Mouse (Mus musculus) heart, adult 9 months (tissue): ENCODE data around the gene Vmn2r56.
A peak's percentile ranks its signal among the peaks of the same experiment; 100 is the strongest.
"Not testable (repeated sequence)": the region's sequence is repeated elsewhere in the genome, so short reads cannot be mapped to it uniquely, and the experiment has no call there.

ENCODE experiments used
- DNase-seq, 2 experiments: peaks; one replicate each; pipeline ENCODE4 v3.0.0; 2022; ENCODE audit warnings: low spot score in 2 of 2

Gene Vmn2r56

DNA sequence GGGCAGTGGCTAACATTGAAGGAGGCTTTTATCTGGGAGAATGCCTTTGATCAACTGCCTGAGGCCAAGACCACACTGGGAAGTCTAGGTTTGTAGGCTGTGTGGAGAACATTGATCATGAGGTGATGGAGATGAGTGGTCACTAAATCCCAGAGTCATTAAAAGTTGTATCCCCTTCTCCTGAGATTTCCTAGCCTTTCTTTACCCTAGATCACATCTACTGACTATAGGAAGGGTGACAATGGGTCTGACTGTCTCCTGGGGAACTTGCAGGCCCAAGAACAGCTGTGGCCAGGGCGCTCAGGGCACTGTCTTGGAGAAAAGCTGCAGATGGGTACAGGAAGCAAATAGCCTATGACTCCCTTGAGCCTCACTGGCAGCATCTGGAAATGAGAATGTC lies at the start of gene Vmn2r56:
Vmn2r56 (minus strand) TSS at position 101 of the 400 bp plus-strand sequence.
- DNase-seq, result no peak

DNA sequence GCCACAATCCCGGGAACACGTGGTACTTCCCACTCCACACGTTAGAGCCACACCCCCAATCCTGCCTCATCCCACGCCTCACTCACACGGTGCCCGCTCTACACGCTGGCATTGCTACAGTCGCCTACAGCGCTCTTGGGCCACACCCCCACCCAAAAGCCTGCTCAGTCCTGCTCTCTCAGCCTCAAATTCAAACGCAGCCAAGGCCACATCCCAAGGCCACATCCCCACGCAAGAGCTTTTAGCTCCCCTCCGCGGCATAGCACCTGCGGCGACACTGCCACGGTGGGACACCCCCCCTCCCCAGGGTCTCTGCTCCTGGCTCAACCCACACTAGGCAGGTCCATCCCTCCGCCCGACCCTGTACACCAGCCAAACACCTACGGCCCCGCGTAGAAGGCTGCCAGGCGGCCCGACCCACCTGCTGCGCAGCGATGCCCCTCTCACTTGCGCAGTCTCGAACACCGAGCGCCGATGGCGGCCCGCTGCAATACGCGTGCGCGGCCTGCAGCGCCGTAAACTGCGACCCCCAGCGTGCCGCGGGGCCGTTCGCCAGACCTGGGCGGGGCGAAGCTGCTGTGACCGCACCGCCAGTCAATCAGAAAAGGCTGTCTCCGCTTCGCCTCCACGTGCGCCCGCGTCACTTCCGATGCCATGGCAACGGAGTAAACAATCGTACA lies 45.5 kb upstream of the Vmn2r56 start:
- DNase-seq, result peak; percentile 48 to 58

DNA sequence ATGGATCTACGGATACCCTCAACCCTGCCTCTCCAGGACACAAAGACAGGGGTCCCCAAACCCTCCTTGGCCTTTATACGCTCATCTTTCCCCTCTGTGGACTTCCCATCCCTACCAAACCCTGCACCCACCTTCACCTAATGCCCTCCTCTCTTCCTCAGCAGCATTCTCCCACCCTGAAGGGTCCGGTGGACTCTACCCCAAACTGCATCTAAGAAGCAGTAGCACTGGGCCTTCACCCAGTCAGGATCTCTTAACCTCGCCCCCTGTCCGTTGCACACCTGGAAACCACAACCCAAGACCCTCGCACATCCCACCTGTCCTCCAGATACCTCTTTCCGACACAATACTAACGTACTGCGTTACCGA lies 45.0 kb upstream of the Vmn2r56 start:
- DNase-seq, result no peak

DNA sequence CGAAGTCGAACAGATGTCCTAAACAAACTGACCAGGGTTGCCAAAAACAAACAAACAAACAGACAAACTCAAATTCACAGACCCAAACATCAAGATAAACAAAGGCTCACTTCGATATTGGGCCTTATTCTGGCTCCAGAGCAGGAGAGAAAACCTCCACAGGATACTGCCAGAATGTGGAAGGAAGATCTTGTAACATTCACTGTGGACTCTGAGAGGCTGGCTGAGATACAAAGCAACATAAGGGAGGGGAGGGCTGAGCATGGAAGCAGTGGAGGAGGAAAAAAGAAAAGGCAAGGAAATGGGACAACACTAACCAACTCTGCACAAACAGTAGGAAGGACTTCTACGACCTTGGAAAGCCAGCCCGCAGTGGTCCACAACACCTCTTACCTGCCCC lies 44.3 kb upstream of the Vmn2r56 start:
- no peak for DNase-seq

- peak; percentile 29 to 53 for DNase-seq
Measured at GRCm38 (mm10) chr7:12774606-12775005, 39.8 kb upstream of the Vmn2r56 start.

DNA sequence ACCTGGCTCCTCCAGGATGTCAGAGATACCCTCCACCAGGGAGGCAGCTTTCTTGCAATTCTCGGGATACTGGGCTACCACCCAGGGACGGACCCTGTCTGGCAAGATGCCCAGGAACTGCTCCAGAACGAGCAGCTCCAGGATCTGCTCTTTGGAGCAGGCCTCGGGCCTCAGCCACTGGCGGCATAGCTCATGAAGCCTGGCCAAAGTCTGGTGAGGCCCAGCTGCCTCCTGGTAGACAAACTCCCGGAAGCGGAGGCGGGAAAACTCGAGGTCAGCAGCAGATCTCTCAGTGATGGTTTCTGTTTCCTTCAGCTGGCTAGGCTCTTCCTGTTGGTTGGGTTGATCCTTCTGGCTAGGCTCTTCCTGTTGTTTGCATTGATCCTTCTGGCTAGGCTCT lies 39.3 kb upstream of the Vmn2r56 start:
- DNase-seq, result no peak

DNA sequence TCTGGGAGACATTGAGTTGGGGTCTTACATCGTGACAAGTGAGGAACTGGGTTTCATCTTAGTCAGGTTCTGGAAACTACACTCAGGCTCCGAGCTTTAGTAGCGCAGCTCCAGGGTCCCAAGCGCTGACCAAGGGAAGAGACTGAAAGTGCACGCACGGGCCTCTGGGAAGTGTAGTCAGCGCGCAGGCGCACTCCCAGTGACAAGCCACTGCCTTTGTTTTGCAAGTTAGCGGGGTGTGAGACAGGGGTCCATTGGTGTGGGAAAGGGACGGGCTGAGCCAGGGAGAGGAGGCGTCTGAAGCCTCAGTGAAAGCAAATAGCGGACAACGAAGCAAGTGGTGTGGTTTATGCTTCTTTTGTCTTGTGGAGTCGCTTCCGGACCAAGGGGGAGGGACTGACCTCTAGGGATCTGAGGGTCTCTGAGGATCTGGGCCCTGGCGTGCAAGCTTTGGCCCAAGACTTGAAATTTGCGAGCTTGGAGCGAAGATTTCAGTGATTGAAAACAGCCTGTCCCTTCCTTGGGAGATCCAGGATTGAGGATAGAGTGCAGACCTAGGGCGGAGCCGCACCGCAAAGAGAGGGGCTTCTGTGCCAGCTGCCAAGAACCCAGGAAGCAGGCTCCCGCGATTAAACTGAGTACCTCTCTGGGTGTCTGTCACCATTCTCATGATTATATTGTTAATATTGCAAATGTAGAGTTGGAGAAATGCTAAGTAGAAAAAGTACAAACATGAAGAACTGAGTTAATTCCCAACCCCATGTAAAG lies 14.8 kb upstream of the Vmn2r56 start:
- no peak for DNase-seq

GRCm38 (mm10) chr7:12684903-12685302 lies 49.9 kb downstream of the Vmn2r56 start, which contains the start of gene Vmn2r55:
TSS of gene Vmn2r55 (minus strand) at chr7:12685003.
- not testable (repeated sequence) for DNase-seq

DNA sequence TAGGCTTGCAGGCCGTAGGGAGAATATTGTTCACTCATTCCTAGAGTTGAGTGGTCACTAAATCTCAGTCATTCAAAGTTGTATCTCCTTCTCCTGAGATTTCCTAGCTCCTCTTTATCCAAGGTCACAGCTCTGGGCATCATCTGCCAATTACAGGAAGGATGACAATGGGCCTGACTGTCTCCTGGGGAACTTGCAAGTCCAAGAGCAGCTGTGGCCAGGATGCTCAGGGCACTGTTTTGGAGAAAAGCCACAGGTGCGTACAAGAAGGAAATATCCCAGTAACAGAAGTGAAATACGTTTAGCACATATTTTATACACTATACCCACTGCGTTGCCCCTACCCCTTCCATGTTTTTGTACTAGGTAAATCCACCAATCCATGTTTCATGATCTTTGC lies 94.6 kb downstream of the Vmn2r56 start, which contains the start of gene Vmn2r54:
Vmn2r54 (minus strand) TSS at position 101 of the 400 bp plus-strand sequence.
- DNase-seq, result not testable (repeated sequence)
